Mouse (Mus musculus): ENCODE measurements at regions not wholly inside any gene's neighbourhood (a gene's known extent, or its start where the extent isn't known, plus 50 kb on each side); places are given as distances from the start of the nearest gene placed in this dataset.

DNA sequence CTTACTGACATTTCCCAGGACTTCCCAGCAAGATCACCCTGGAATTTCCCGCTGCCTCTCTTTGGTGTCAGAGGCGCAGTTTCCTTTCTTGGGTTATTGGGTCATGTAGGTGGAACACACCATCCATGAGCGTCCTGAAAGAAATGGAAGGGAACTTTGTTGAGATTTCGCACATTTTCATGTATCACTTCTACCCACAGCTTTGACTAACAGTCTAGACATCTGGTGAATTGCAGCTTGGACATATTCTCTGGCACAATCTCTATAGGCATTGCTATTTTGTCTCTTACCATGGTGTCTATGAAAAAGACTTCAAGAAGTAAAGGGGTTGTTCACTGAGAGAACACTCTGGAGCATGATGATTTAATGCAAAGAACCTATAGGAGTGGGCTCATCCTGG lies 86.7 kb upstream of the Zfp827 start:
- no peak for DNase-seq (ENCODE audit: low read depth)
- TF ChIP-seq POLR2A (IDR thresholded peaks at IDR 0.05; ENCODE audit: borderline replicate concordance, extremely low read depth, insufficient read depth, insufficient read length, poor library complexity, severe bottlenecking) = no peak
- no peak for TF ChIP-seq CTCF (IDR thresholded peaks at IDR 0.05; ENCODE audit: borderline replicate concordance, extremely low read depth, insufficient read depth, insufficient read length)

DNA sequence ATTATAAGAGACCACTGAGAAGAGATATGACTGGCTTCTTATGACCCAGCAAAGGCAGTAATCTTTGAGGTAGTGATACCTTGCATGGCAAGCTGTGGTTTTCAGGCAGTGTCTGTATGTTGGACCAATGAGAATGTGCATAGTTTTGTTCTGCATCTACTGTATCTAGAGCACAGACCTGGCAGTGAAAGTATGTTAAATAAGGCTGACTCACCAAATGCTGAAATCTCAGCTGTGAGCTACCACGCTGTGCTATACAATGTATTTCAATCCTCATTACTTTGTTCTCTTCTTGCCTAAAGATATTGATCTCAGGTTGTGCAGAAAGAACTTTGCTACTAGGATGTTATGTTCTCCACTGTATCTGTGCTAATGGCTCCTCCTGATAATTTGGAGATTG lies 83.9 kb upstream of the Zfp827 start:
- no peak for TF ChIP-seq CTCF (IDR thresholded peaks at IDR 0.05; ENCODE audit: borderline replicate concordance, extremely low read depth, insufficient read depth, insufficient read length)
- TF ChIP-seq POLR2A (IDR thresholded peaks at IDR 0.05; ENCODE audit: borderline replicate concordance, extremely low read depth, insufficient read depth, insufficient read length, poor library complexity, severe bottlenecking) = no peak
- no peak for DNase-seq (ENCODE audit: low read depth)

DNA sequence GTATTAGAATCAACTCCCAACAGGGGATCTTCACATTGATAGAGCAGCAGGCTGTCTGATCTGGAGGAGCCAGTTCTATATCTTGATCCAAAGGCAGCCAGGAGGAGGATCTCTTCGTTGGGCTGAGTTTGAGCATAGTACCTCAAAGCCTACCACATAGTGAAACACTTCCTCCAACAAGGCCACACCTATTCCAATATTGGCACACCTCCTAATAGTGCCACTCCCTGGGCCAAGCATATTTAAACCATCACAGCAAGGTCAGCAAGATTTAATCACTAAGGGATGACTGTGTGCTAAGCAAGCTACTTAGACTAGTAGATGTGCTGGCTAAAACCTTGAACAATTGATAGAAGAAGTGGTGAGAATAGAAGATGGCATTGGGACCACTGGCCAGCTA lies 82.6 kb upstream of the Zfp827 start:
- TF ChIP-seq CTCF (IDR thresholded peaks at IDR 0.05; ENCODE audit: borderline replicate concordance, extremely low read depth, insufficient read depth, insufficient read length) (no peak), POLR2A (IDR thresholded peaks at IDR 0.05; ENCODE audit: borderline replicate concordance, extremely low read depth, insufficient read depth, insufficient read length, poor library complexity, severe bottlenecking) (no peak)
- DNase-seq (ENCODE audit: low read depth) = no peak

DNA sequence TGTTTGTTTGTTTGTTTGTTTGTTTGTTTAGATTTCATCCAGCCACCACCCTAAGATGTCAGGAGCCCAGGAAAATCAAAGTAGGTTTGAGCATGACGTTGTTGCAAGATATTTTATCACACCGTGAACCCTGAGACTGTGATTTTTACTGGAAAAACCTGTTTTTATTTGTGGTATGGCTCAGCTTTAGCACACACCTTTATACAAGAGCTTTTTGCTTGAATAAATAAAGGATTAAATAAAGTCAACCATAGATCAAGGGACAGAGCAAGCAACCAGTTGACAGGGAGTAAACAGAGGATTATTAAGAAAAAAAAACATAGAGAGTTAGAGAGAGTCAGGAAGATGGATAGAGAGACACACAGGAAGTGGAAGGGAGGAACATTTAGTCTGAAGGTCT lies 82.2 kb upstream of the Zfp827 start:
- TF ChIP-seq CTCF (IDR thresholded peaks at IDR 0.05; ENCODE audit: borderline replicate concordance, extremely low read depth, insufficient read depth, insufficient read length) (no peak), POLR2A (IDR thresholded peaks at IDR 0.05; ENCODE audit: borderline replicate concordance, extremely low read depth, insufficient read depth, insufficient read length, poor library complexity, severe bottlenecking) (no peak)
- no peak for DNase-seq (ENCODE audit: low read depth)

DNA sequence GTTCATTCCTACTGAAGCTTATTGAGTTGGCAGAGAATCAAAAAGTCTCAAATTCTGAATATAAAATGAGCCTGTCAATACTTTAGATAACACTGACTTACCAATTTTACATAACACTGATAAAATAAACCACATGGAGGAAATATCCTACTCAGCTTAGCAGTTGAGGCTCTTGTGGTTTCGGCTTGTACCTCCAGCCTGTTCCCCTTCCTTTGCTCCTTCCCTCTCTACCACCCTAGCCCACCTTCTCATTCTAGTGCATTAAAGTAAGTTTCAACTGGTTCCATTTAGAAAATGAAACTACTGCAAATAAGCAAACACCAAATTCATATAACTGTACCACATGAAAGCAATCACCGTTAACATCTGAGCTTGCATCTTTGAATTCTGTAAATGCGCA lies 53.2 kb upstream of the Zfp827 start:
- no peak for DNase-seq (ENCODE audit: low read depth)
- no peak for TF ChIP-seq POLR2A (IDR thresholded peaks at IDR 0.05; ENCODE audit: borderline replicate concordance, extremely low read depth, insufficient read depth, insufficient read length, poor library complexity, severe bottlenecking)
- TF ChIP-seq CTCF (IDR thresholded peaks at IDR 0.05; ENCODE audit: borderline replicate concordance, extremely low read depth, insufficient read depth, insufficient read length) = no peak

Data from brain, embryonic 14.5 days (tissue).